Mouse (Mus musculus) olfactory bulb, adult 2 months (tissue): Measurements from ENCODE around the gene Zc3h4. TPM values are rescaled to one million over a fixed set of nuclear protein-coding genes. Genes with fewer than 3 reads are reported as not detected.

Experiments used
- H3K27ac ChIP-seq: fragments of 200-500 bp; 2 replicates; pipeline ENCODE4 v1.5.1; 2012; ENCODE audit warnings: low read depth, low read length; ENCODE audit not compliant: insufficient read depth
- H3K4me1 ChIP-seq: fragments of 200-500 bp; 2 replicates; pipeline ENCODE4 v1.6.1; 2012; ENCODE audit warnings: low read length; ENCODE audit not compliant: control insufficient read depth, insufficient read depth
- H3K4me3 ChIP-seq: fragments of 200-500 bp; 2 replicates; pipeline ENCODE4 v1.5.1; 2012; ENCODE audit warnings: mild to moderate bottlenecking, low read depth, low read length, moderate library complexity; ENCODE audit not compliant: insufficient read depth
- CTCF ChIP-seq: fragments of 200-500 bp; IDR thresholded peaks from 2 replicates; pipeline ENCODE4 v1.5.1; 2012; ENCODE audit warnings: low read depth, mild to moderate bottlenecking, low read length, moderate library complexity; ENCODE audit not compliant: insufficient read depth
- POLR2A ChIP-seq: fragments of 200-500 bp; IDR thresholded peaks from 2 replicates; pipeline ENCODE4 v1.6.1; 2012; ENCODE audit warnings: mild to moderate bottlenecking, low read depth, low read length, moderate library complexity; ENCODE audit not compliant: insufficient read depth
- WGBS: fragments of 180-500 bp; shearing (Covaris S2); methylation state at CpG from one replicate; pipeline ENCODE4 v1.1.7; 2018; 5-methylcytosine and 5-hydroxymethylcytosine counted together
- polyA plus RNA-seq: library from polyadenylated mRNA; stranded (reverse); fragments of >200 nt; gene quantifications from 2 replicates; pipeline ENCODE4 v1.2.4, GENCODE M21; 2012; ENCODE audit warnings: low replicate concordance; ENCODE audit not compliant: missing spikeins, insufficient read depth, insufficient read length

The Zc3h4 gene
- polyA plus RNA-seq, 1 experiment = 372 TPM

GRCm38 (mm10) chr7:16406978-16407377 is 6.3 kb downstream of the Zc3h4 start:
- no peak overlapping the region for H3K27ac ChIP-seq
- TF ChIP-seq POLR2A = no peak
- TF ChIP-seq CTCF = no peak
- 87% methylated on average over 3 of the region's 3 CpGs for WGBS
- H3K4me3 ChIP-seq = no peak overlapping the region
- peaks cover 20% of the 10 kb centered on the region for H3K4me1 ChIP-seq

DNA sequence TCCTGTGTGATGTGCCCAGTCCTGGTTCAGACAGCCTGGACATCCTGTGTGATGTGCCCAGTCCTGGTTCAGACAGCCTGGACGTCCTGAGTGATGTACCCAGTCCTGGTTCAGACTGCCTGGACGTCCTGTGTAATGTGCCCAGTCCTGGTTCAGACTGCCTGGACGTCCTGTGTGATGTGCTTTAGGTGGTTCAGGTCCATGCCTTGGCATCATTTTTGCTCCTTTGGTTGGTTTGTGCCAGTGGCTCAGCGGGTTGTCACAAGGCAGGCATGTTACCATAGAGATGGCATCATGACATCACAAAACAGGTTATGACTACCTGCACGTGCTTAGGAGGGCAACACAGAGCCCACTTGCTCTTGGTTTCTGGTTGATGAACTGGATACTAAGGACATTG is 10.4 kb downstream of the Zc3h4 start:
- H3K27ac ChIP-seq = no peak overlapping the region
- peaks cover 8% of the 10 kb centered on the region for H3K4me1 ChIP-seq
- no peak for TF ChIP-seq POLR2A
- TF ChIP-seq CTCF = no peak
- H3K4me3 ChIP-seq = no peak overlapping the region
- WGBS = 90% methylated on average over 5 of the region's 5 CpGs

DNA sequence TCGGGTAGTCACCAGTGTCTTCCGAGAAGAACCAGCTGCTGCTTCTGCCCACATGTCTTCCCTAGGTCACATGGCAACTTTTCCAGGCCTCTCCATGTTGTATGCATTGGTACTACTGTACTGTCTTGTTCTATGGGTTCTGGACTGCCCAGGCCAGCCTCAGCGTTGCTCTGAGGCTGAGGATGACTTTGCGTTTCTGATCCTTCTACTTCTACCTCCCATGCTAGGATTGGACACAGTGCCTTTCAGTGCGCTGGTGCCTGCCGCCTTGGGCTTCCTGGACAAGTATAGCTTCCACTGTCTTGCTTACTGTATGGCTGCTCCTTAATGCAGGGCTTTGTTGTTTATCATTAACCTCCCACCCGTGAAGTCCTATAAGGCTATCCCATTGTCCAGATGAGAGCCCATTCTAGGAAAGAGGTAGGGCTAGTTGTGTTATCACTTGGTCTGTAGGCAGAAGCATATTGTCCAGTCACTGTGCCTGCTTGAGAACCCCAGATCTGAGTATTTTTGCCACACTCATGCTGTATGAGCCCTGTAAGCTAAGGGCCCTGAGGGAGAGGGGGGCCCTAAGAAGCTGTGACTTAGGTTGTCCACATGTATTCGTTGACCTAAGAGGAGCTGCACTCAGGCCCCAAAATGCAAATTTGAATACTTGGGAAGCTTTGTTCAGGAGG is 11.6 kb downstream of the Zc3h4 start:
- WGBS = 82% methylated on average over 8 of the region's 8 CpGs
- H3K4me1 ChIP-seq = peaks cover 10% of the 10 kb centered on the region
- no peak overlapping the region for H3K27ac ChIP-seq
- H3K4me3 ChIP-seq = no peak overlapping the region
- TF ChIP-seq POLR2A (no peak), CTCF (no peak)

DNA sequence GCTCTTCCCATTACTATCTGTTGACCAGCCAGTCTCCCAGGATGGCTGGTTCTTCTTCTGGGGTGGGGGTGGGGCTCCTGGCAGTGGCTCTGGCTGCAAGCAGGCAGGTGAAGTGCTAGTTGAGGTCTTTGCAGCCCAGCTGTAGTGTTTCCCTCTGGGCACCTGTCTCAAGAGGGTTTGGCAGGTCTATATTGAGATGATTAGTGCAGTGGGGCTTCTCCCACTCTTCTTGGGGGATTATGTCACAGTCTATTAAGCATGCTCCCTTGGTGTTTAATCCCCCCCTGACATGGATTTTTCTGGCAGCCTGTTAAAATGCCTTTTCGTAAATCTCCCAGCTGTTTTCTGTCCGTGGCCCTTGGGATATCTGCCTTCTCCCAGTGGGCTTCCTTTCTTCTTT is 12.2 kb downstream of the Zc3h4 start:
- H3K4me3 ChIP-seq = no peak overlapping the region
- no peak overlapping the region for H3K27ac ChIP-seq
- 71% methylated on average over 2 of the region's 2 CpGs for WGBS
- H3K4me1 ChIP-seq = peaks cover 10% of the 10 kb centered on the region
- TF ChIP-seq POLR2A = no peak
- no peak for TF ChIP-seq CTCF

GRCm38 (mm10) chr7:16415426-16415825 is 14.7 kb downstream of the Zc3h4 start:
- no peak overlapping the region for H3K27ac ChIP-seq
- H3K4me3 ChIP-seq = no peak overlapping the region
- H3K4me1 ChIP-seq = peaks cover 10% of the 10 kb centered on the region
- WGBS = 89% methylated on average over 3 of the region's 3 CpGs
- TF ChIP-seq CTCF (no peak), POLR2A (no peak)

GRCm38 (mm10) chr7:16417141-16417771 is 16.5 kb downstream of the Zc3h4 start:
- no peak overlapping the region for H3K27ac ChIP-seq
- TF ChIP-seq CTCF = no peak
- TF ChIP-seq POLR2A = no peak
- WGBS = 69% methylated on average over 10 of the region's 10 CpGs
- peaks cover 8% of the 10 kb centered on the region for H3K4me1 ChIP-seq
- H3K4me3 ChIP-seq = no peak overlapping the region

- TF ChIP-seq CTCF (no peak), POLR2A (no peak)
- WGBS = 88% methylated on average over 5 of the region's 5 CpGs
- H3K4me1 ChIP-seq = peaks cover 4% of the 10 kb centered on the region
- H3K27ac ChIP-seq = no peak overlapping the region
- H3K4me3 ChIP-seq = no peak overlapping the region
Measured at GRCm38 (mm10) chr7:16418713-16419112, 18.0 kb downstream of the Zc3h4 start.

DNA sequence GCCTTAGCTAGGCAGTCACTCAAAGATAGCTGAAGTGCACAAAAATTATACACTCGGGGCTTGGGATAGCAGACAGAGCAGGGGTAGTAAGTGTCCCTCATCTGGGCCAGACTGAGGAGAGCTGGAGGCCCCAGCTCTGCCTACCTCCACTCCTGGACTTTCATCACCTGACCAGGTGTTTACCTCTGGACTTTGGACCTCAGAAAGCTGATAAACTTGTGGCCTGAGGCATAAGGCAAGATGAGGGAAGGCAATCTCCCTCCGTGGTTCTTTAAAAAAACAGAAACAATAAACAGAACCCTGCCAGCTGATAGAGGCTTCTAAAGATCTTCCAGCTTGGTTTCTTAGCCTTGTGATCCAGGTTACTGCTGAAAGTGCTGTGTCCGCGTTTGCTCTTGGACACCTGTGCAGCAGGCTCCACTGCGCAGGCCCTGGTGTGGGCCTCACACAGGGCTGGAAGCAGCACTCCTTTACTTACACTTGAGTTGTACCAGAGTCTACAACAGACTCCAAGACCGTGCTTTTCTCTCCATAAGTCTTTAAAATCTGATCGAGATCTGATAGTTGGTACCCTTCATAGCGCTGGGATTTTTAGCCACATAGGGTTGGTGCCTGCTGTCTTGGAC is 19.9 kb downstream of the Zc3h4 start:
- 95% methylated on average over 8 of the region's 8 CpGs for WGBS
- H3K4me1 ChIP-seq = peaks cover 4% of the 10 kb centered on the region
- TF ChIP-seq CTCF = no peak
- no peak for TF ChIP-seq POLR2A
- H3K4me3 ChIP-seq = no peak overlapping the region
- H3K27ac ChIP-seq = no peak overlapping the region

GRCm38 (mm10) chr7:16422222-16422856 is 21.6 kb downstream of the Zc3h4 start:
- TF ChIP-seq POLR2A (no peak), CTCF (no peak)
- WGBS = 91% methylated on average over 18 of the region's 18 CpGs
- H3K4me1 ChIP-seq = no peaks in the 10 kb centered on the region
- H3K27ac ChIP-seq = no peak overlapping the region
- no peak overlapping the region for H3K4me3 ChIP-seq
